Mouse (Mus musculus) heart, postnatal 0 days (tissue): ENCODE measurements around the gene Zfp60. TPM values are rescaled to one million over a fixed set of nuclear protein-coding genes. Genes with fewer than 3 reads are reported as not detected.

Experiments
- ATAC-seq: fragments of 200-750 bp; cut with Nextera tagmentation; 2 replicates; pipeline ENCODE4 v1.8.0; 2017; ENCODE audit warnings: low read depth, moderate number of reproducible peaks, moderate library complexity; ENCODE audit not compliant: insufficient read depth
- DNase-seq: peaks from one replicate; pipeline ENCODE4 v3.0.0-alpha.2; 2016; ENCODE audit warnings: low spot score
- H3K27ac ChIP-seq: fragments of 300-500 bp; sonication (generic); 2 replicates; pipeline ENCODE4 v1.5.1; 2014; ENCODE audit warnings: low read depth, mild to moderate bottlenecking
- H3K27me3 ChIP-seq: fragments of 300-500 bp; sonication (generic); 2 replicates; pipeline ENCODE4 v1.6.1; 2014; ENCODE audit warnings: low read length, mixed read lengths; ENCODE audit not compliant: control insufficient read depth, insufficient read depth
- H3K36me3 ChIP-seq: fragments of 300-500 bp; sonication (generic); replicated peaks from 2 replicates; pipeline ENCODE4 v1.6.1; 2014; ENCODE audit warnings: low read length, mixed read lengths; ENCODE audit not compliant: control insufficient read depth, insufficient read depth
- H3K4me1 ChIP-seq: fragments of 300-500 bp; sonication (generic); 2 replicates; pipeline ENCODE4 v1.6.1; 2014; ENCODE audit warnings: antibody characterized with exemption; ENCODE audit not compliant: control insufficient read depth, insufficient read depth
- H3K4me2 ChIP-seq: fragments of 300-500 bp; sonication (generic); 2 replicates; pipeline ENCODE4 v1.6.1; 2014; ENCODE audit warnings: low read depth, mild to moderate bottlenecking, low read length, moderate library complexity
- H3K4me3 ChIP-seq: fragments of 300-500 bp; sonication (generic); 2 replicates; pipeline ENCODE4 v1.5.1; 2014; ENCODE audit warnings: low read depth, low read length
- H3K9ac ChIP-seq: fragments of 300-500 bp; sonication (generic); replicated peaks from 2 replicates; pipeline ENCODE4 v1.6.1; 2014; ENCODE audit warnings: low read depth, low read length, mixed read lengths
- H3K9me3 ChIP-seq: fragments of 300-500 bp; sonication (generic); replicated peaks from 2 replicates; pipeline ENCODE4 v1.6.1; 2016; ENCODE audit warnings: low read length; ENCODE audit not compliant: control insufficient read depth
- CTCF ChIP-seq: IDR thresholded peaks from 2 replicates; pipeline ENCODE4 v1.5.1; 2016; ENCODE audit warnings: antibody characterized with exemption, control low read depth, low read depth
- EP300 ChIP-seq: IDR thresholded peaks from 2 replicates; pipeline ENCODE4 v1.6.1; 2016; ENCODE audit warnings: antibody characterized with exemption, low read depth
- WGBS: fragments of 180-500 bp; shearing (Covaris S2); extraction: QIAGEN DNeasy Blood & Tissue Kit; methylation state at CpG from one replicate; pipeline ENCODE4 v1.1.7; 2014; 5-methylcytosine and 5-hydroxymethylcytosine counted together
- polyA plus RNA-seq: library from polyadenylated mRNA; unstranded; fragments of >200 nt; fragmentation: Nextera tagmentation; extraction: Ambion mirVana; gene quantifications from 2 replicates; pipeline ENCODE4 v1.2.1, GENCODE M21; 2015
- total RNA-seq: library from RNA; depleted of rRNA; stranded (reverse); fragments of >200 nt; gene quantifications from 2 replicates; pipeline ENCODE4 v1.2.3, GENCODE M21; 2014; ENCODE audit warnings: low replicate concordance; rRNA removed

Zfp60 gene
- total and polyA plus RNA-seq, 2 experiments from 2014 or later: 3.8 to 11.1 TPM

DNA sequence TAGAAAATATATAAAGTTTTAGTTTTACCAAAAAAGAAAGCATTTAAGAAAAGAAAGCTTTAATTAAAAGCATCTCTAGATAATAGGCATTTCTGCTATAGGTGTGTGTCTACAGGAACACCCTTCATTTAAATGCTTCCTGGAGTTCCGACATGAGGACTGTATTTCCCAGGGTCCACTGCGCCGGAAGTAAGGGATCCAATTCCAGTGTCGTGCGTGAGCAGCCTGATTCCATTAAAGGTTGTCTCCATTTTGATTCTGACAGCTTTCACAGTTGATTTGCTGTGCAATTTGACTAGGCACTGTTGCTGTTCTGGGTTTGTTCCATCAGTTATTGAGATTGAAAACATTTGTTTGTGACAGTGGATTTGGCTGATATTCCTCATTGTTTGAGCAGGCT is 71.8 kb downstream of the Zfp60 start:
- H3K4me1 ChIP-seq: no peaks in the 10 kb centered on the region; the same call in 1 of the 2 replicates
- no peaks in the 10 kb centered on the region for H3K36me3 ChIP-seq
- WGBS: 74% methylated on average over 5 of the region's 5 CpGs
- H3K4me2 ChIP-seq: no peak overlapping the region
- TF ChIP-seq EP300 (no peak), CTCF (no peak)
- H3K27me3 ChIP-seq: no peaks in the 10 kb centered on the region
- ATAC-seq: no peak
- no peak overlapping the region for H3K9ac ChIP-seq
- no peaks in the 10 kb centered on the region for H3K9me3 ChIP-seq
- no peak for DNase-seq
- H3K27ac ChIP-seq: no peak overlapping the region
- no peak overlapping the region for H3K4me3 ChIP-seq

Other genes with a start within 250 kb of the Zfp60 start
- 23.4 and 70.5 TPM in 2 replicates for gene Sertad1, start 244.5 kb upstream of the Zfp60 start, total RNA-seq
- 30.8 and 31.0 TPM in 2 replicates for gene Sertad1, start 244.5 kb upstream of the Zfp60 start, polyA plus RNA-seq
- 1.9 and 2.2 TPM in 2 replicates for gene Prx, start 232.1 kb upstream of the Zfp60 start, total RNA-seq
- gene Prx, start 232.1 kb upstream of the Zfp60 start, polyA plus RNA-seq: 1.1 TPM in 2 replicates
- 0.23 and 1.1 TPM in 2 replicates for gene Hipk4, start 208.1 kb upstream of the Zfp60 start, total RNA-seq
- gene Hipk4, start 208.1 kb upstream of the Zfp60 start, polyA plus RNA-seq: 0.15 and 0.18 TPM in 2 replicates
- gene Pld3, start 178.2 kb upstream of the Zfp60 start, total RNA-seq: 37.3 and 58.5 TPM in 2 replicates
- gene Pld3, start 178.2 kb upstream of the Zfp60 start, polyA plus RNA-seq: 38.9 and 43.8 TPM in 2 replicates
- gene 2310022A10Rik, start 178.2 kb upstream of the Zfp60 start, total RNA-seq: 3.8 and 21.3 TPM in 2 replicates
- 39.7 and 41.8 TPM in 2 replicates for gene 2310022A10Rik, start 178.2 kb upstream of the Zfp60 start, polyA plus RNA-seq
- gene Akt2, start 139.8 kb upstream of the Zfp60 start, total RNA-seq: 129 and 138 TPM in 2 replicates
- 74.0 and 80.5 TPM in 2 replicates for gene Akt2, start 139.8 kb upstream of the Zfp60 start, polyA plus RNA-seq
- gene Ttc9b, start 77.5 kb upstream of the Zfp60 start, total RNA-seq: not detected in 2 replicates
- gene Ttc9b, start 77.5 kb upstream of the Zfp60 start, polyA plus RNA-seq: not detected in 2 replicates
- 18.4 and 23.2 TPM in 2 replicates for gene Map3k10, start 56.8 kb upstream of the Zfp60 start, total RNA-seq
- 2.5 and 3.0 TPM in 2 replicates for gene Map3k10, start 56.8 kb upstream of the Zfp60 start, polyA plus RNA-seq
- gene Zfp607b, start 42.0 kb upstream of the Zfp60 start, total RNA-seq: 1.4 and 2.5 TPM in 2 replicates
- 2.1 and 2.4 TPM in 2 replicates for gene Zfp607b, start 42.0 kb upstream of the Zfp60 start, polyA plus RNA-seq
- 2.6 and 22.2 TPM in 2 replicates for gene Zfp626, start 75.8 kb downstream of the Zfp60 start, total RNA-seq
- gene Zfp626, start 75.8 kb downstream of the Zfp60 start, polyA plus RNA-seq: 0.91 and 1.0 TPM in 2 replicates
- 3.1 and 5.5 TPM in 2 replicates for gene Zfp59, start 107.2 kb downstream of the Zfp60 start, total RNA-seq
- gene Zfp59, start 107.2 kb downstream of the Zfp60 start, polyA plus RNA-seq: 3.5 and 3.6 TPM in 2 replicates
- gene Zfp607a, start 126.1 kb downstream of the Zfp60 start, total RNA-seq: 3.9 and 4.5 TPM in 2 replicates
- gene Zfp607a, start 126.1 kb downstream of the Zfp60 start, polyA plus RNA-seq: 2.3 and 2.4 TPM in 2 replicates
- gene Zfp974, start 198.1 kb downstream of the Zfp60 start, total RNA-seq: 1.8 TPM in 2 replicates
- 4.9 and 5.4 TPM in 2 replicates for gene Zfp974, start 198.1 kb downstream of the Zfp60 start, polyA plus RNA-seq
- gene Zfp780b, start 247.8 kb downstream of the Zfp60 start, total RNA-seq: 6.2 and 7.2 TPM in 2 replicates
- gene Zfp780b, start 247.8 kb downstream of the Zfp60 start, polyA plus RNA-seq: 7.9 and 8.5 TPM in 2 replicates